Mouse (Mus musculus): ENCODE measurements around the gene Fam151b.

Gene Fam151b

DNA sequence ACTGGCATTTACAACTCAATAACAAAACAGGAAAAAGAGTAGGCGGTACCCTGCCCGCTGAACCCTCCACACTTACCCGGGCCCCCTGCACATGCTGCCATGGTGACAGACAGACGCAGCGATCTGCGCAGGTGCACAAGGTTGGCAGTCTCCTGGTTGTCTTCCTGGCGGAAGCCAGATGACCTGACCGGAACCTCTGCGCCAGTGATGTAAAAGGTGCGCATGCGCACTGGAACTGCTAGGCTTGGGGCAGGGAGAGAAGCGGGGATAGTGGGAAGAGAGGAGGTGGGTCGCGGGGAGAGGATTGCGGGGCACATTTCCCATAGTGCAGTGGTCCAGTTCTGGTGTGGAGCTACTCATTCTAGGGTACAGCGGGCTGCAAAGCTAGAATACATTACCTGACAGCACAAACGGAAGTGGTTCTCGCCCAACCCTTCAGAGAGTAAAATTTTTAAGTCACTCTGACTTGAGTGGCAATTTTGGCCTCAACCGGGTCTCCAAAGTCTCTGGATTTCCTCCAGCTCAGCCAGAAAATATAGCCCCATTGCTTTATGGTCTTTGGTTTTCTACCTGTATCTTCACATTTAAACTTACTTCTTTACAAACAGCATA, at the start of gene Fam151b:
Gene Fam151b, minus strand, starts transcription at position 164 of the 612 bp plus-strand sequence.
- no peak for DNase-seq (ENCODE audit: extremely low read depth, insufficient read length, low spot score)

DNA sequence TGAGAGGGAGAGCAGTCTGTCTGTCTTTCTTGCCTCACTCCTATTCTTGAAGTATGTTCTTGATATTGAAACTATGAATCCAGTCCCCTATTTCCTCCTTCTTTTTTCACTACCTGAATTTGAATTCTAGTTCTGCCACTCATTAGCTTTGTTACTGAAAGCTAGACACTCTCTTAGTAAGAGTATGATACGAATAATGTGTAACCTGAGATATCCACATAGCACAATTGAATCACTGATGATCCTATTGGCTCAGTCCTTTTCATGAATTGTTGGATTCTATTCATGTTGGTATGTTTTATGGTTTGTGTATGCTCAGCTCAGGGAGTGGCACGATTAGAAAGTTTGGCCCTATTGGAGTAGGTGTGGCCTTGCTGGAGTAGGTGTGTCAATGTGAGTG, 48.4 kb upstream of the Fam151b start:
- DNase-seq (ENCODE audit: extremely low read depth, insufficient read length, low spot score): no peak

DNA sequence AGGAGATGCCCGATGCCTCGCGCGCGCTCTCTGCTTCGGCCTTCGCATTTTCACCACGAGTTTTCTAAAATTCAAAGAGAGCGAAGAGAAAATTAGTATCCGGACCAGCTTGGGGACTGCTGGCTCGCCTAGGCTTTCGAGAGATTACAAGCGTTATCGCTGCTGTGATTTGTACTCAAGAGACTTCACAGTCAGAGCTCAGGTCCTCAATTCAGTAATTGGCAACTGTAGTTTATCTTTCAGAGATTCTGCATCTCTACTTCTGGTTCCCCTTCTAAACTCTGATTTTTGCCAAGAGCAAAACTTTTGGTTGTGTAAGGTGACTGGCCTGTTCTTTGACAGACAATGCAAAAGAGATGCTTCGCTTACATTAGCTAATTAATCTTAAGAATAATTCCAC, 47.4 kb upstream of the Fam151b start:
- no peak for DNase-seq (ENCODE audit: extremely low read depth, insufficient read length, low spot score)

DNA sequence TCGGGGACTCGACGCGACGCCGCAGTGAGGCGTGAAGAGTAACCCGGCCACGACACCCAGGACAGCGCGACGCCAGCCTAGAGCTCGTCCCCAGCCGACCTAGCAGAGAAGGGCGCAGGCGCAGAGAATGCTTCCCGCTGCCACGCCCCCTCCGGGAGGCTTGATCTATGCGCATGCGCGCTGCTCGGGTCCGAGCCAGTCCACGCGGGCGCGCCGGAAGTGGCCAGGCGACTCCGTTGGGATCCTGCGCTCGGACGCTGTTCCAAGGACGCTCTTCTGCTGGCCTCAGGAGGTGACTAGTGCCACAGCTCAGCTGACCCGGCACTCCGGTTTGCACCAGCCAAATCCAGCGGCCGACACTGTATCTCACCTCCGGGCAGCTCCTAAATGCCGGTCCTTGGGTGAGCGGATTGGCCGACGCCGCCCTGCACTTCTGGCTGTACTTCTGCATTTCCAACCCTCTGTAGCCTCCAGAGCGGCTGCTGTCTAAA, 47.0 kb upstream of the Fam151b start, which contains the start of gene Zfyve16:
Gene Zfyve16, minus strand, starts transcription at position 148 of the 491 bp plus-strand sequence.
- DNase-seq (ENCODE audit: extremely low read depth, insufficient read length, low spot score): peak; percentile 97

DNA sequence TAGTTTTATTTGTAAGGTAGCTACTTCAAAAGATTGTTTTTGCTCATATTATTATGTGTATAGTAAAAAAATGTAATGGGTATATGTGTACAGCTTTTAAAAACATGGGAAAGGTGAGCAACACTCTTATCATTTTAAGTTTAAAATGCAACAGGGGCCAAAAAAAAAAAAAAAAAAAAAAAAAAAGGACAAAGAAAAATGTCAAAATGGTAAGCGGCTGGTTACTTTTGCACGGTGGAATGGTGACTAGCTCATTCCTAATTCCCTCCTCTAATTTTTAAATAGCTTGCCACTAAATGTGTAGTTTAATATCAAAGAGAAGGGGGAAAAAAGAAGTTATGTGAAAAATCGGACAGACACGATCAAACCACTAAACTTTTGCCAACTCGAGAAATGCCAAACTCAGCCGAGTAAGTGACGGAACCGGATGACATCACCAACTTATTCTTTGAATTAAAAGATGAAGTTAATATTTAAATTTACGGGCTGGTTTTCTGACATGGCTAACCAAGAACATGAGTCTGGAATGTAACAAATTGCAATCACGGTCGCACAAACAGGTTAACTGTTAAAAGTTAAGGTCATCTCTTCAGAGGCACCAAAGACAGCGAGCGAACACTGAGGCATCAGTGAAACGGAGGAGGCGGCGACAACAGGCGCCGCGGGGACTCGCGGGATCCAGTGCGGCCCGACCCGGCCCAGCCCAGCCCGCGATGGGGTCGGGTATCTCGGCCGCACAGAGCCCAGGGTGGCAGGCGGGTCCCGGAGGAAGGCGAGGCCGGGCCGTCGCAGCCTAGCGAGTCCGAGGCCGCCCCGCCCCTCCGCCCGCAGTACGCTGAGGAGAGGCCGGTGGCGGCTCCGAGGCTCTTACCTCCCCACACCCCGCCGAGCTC, 46.3 kb upstream of the Fam151b start:
- no peak for DNase-seq (ENCODE audit: extremely low read depth, insufficient read length, low spot score)

DNA sequence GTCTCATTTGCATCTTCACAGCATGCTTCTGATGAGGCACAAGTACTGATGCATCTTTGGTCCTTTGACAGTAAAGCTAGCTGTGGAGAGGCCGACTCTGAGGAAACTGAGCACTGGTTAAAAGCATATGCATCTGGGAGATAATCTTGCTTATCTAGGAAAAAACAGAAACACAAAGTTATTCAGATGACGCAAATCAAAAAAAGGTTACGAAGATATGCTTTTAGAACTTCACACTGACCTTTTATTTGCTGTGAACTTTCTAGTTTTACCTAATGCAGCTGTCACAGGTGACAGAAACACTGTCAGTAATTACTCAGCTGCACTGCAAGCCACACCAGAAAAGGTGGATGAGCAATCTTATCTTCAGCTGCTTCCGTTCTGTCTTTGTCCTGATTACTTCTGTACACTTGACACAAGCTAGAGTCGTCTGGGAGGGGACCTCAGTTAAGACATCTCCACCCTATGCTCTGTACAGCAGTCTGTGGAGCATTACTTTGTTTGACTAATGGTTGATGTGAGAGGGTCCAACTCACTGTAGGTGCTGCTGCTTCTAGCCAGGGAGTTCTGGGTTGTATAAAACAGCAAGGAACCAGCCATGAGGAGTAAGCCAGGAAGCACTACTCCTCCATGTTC, 39.5 kb upstream of the Fam151b start:
- no peak for DNase-seq (ENCODE audit: extremely low read depth, insufficient read length, low spot score)

DNA sequence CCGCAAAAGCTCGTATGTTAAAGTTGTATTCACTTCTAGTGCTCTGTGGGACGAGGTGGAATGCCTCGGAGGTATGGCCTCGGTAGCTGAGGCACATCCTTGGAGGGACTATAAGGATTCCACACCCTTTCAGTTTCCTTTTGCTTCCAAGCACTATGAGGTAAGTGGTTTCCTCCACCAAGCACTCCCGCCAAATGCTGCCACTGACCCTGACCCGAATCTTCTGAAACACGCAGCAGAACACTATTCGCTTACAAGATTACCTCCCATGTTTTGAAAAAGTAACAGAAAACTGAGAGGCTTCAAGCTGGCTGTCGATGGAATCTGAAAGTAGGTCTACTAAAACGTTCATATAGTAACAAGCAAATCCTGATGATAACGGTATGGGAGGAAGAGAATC, 21.1 kb upstream of the Fam151b start:
- DNase-seq (ENCODE audit: extremely low read depth, insufficient read length, low spot score): no peak

DNA sequence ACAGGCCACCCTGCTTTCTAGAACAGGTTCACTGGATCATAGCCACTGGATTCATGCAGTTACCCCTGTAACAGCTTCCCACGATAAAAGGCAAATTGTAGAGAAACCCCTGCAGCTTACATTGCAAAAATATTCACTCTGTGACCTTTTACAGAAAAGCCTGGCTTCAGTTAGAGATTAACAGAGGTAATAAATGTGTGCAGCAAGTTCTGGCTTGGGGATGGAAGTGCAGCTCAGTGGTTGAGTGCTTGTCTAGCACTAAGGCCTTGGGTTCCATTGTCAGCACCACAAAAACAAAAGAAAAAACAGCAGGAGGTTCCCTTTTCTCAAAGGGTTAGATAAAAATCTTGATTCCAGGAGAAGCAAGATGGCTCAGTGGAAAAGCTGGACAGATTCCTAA, 8.1 kb upstream of the Fam151b start:
- DNase-seq (ENCODE audit: extremely low read depth, insufficient read length, low spot score): no peak

DNA sequence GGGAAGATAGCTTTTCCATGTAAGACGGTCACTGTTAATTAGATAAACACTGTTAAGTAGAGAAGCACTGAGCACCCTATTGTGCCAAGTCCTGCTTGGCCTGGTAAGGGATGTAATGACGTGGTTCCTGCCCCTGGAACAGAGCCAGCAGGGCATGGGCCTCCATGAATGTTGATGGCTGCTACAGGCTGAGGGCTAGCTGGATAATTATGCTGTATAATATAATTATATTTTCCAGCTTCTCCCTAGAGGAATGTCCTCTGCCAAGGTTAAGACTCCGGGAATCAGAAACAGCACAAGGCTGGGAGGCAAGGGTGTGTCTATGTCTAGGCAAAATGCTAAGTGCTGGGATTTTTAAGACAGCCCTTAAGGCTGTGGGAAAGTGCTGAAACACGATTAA, 7.0 kb upstream of the Fam151b start:
- DNase-seq (ENCODE audit: extremely low read depth, insufficient read length, low spot score): no peak

DNA sequence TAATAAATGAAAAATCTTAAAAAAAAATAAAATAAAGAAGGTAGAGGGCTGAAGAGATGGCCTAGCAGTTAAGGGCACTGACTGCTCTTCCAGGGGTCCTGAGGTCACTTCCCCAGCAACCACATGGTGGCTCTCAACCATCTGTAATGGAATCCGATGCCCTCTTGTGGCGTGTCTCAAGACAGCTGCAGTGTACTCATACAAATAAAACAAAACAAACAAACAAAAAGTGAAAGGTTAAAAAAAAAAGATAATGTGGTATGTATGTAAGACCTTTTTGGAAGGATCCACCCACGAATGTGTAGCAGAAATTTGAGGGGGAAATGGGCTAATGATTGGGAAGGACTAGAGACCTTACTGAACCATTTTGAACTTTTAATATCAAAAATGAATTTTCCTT, 467 bp downstream of the Fam151b start:
- DNase-seq (ENCODE audit: extremely low read depth, insufficient read length, low spot score): peak; percentile 3

DNA sequence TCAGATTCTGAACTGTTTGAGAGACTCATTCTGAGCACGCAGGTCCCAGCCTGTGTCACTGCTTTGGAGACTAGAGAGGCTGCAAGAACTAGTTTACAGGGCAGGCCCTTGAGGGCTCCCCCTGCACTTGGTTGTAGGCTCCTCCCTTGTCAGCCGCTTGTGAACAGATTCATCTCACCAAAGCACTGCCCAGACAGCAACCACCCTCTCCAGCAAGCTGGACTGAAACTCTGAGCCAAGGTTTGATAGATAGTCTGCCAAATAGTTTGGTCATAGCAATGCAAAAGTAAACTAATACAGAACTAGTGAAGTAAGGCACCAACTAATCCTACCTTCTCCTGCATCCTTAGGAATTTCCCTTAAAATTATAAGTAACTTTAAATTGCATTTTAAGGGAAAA, 13.7 kb downstream of the Fam151b start:
- no peak for DNase-seq (ENCODE audit: extremely low read depth, insufficient read length, low spot score)

DNA sequence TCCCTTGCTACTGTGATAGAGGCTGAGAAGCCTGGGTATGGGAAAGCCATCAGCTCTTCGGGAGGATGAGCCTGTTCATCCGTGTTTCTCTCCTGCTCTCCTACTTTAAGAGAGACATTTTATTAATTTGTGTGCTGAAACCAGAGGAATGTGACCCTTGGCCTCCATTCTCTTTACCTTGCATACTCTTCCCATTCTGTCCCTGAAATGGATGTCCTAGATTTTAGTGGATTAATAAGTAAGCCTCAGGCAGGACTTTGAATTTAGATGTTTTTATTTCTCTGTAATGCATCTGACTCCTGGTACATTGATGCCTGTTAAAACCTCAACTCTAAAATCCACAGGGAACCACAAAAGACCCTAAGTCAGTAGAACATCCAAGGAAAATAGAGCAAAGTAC, 14.4 kb downstream of the Fam151b start:
- DNase-seq (ENCODE audit: extremely low read depth, insufficient read length, low spot score): no peak

DNA sequence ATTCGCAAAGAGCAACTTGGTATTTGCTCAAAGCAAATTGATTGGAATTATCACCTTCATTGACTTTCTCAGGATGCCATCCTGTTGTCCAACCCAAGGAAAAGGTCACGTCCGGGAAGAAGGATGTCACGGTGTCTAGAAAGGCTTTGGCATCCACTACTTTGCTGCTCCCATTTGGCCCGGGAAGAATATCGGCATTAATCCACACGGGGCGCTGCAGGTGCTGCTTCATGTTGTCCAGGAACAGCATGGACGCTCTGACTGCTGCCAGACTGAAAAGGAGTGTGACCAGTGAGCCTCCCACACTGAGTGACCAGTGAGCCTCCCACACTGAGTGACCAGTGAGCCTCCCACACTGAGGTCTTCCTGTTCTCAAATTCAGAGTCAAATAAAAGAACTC, 15.9 kb downstream of the Fam151b start:
- no peak for DNase-seq (ENCODE audit: extremely low read depth, insufficient read length, low spot score)

DNA sequence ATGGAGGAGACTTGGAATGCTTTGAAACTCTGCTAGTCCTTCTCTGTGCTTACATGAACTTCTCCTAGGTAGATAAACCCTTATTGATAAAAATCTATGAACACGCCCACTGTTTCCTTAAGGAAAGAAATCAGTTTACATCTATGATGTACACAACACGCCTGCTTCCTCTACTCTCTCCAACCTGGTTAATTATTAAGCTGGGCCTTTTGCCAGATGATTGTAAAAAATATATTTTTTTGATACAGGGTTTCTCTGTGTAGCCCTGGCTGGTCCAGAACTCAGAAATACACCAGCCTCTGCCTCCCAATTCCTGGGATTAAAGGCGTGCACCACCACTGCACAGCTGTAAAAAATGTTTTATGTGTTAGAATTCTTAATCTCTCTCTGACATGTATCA, 19.1 kb downstream of the Fam151b start:
- DNase-seq (ENCODE audit: extremely low read depth, insufficient read length, low spot score): no peak

DNA sequence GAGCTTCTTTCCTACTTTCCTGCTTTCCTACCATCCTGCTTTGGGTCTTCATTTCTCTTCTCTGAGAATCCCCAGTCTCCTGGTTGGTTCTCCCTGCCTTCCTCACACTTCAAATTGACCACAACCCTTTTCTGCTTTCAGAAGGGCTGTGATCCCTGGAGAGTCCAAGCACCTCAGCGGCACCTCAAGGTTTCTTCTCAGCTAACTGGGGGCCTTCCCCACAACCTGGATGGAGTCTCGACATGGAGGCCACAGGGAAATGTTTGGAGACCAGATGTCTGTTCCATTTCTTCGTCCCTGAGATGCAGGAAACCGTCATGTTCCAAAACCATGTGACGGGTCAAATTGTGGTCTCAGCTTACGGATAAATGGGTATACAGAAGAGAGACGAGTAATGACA, 36.9 kb downstream of the Fam151b start:
- DNase-seq (ENCODE audit: extremely low read depth, insufficient read length, low spot score): no peak

DNA sequence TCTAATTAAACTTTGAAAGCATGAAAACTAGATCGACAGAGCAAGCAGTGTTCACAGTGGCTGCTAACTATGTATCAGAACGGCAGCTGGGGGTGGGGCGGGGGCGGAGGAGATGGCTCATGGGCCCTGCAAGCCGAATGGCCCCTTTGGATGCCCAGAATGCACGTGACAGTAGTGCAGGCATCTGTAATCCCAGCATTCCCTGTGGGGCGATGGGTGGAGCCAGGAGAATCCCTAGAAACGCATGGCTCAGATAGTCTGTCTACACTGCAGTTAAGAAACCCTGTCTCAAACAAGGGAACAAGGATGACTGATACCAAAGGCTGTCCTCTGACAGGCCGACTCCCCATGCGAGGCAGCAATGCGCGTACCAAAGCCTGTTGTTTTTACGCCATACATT, 43.5 kb downstream of the Fam151b start:
- no peak for DNase-seq (ENCODE audit: extremely low read depth, insufficient read length, low spot score)

DNA sequence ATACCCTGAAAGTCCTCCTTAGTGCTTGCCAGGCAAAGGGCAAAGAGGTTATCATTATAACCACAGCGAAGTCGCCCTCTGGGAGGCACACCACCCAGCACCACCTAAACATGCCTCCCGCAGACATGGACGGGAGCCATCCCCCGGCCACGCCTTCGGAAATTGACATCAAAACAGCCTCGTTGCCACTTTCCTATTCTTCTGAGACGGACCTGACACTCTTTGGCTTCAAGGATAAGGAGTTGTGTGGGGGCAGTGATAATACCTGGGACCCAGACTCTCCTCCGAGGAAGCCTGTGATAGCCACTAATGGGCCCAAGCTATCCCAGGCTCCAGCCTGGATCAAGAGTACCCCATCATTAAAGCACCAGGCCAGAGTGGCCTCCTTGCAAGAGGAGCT, 45.2 kb downstream of the Fam151b start:
- DNase-seq (ENCODE audit: extremely low read depth, insufficient read length, low spot score): no peak

DNA sequence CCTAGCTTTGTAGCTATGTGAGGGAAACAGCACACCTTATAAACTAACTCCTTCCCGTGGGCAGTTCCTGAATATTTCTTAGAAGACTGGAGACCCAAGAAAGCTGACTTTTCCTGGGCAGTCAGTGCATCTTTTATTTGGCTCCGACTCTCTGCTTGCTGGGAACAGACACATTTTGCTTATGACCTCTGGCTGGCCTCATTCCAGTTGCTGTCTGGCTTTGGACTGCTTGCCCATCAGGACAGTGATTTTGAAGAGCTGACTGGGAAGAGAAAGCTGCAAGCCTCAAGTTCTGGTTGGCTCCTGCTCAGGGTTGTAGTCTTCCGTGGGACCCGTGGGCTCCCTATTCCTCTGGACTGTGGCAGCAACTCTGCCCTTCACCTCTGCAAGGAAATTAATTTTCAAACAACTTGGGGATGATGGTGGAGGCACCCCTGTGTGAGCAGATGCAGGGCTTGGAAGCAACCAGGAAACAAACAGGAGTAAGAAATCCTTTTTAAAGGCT, 56.4 kb downstream of the Fam151b start:
- DNase-seq (ENCODE audit: extremely low read depth, insufficient read length, low spot score): no peak

DNA sequence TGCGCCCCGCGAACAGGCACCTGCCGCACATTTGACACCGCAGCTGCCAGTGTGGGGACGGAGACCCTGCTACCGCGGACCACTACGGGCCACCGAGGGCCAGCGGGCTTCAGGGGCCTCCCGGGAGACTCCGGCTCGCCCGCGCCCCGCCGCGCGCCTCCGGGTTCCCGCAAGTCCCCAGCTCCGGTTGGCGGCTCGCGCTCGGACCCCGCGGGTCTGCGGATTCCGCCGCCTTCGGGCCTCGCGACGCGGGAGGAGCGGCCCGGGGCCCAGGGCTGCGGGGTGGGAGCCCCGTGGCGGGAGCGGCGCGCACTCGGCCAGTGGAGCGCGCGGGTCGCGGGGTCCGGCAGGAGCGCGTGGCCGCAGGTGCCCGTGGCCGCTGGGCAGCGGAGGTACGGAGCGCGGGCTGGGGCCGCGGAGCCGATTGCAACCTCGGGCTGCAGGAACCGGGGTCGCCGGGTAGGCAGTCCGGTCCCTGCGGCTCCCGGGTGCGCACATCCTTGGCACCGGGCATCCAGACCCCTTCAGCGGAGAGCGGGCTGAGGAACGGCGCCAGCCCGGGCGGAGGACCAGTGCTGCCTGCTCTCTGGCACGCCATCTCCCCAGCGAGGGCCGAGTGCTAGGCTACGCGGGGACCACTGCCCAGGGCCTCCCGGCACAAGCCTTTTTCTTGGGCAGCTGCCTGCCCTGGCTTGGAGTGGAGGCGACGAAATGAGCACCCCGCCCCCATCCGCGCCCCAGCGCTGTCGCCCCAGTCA, 57.3 kb downstream of the Fam151b start:
- DNase-seq (ENCODE audit: extremely low read depth, insufficient read length, low spot score): no peak

DNA sequence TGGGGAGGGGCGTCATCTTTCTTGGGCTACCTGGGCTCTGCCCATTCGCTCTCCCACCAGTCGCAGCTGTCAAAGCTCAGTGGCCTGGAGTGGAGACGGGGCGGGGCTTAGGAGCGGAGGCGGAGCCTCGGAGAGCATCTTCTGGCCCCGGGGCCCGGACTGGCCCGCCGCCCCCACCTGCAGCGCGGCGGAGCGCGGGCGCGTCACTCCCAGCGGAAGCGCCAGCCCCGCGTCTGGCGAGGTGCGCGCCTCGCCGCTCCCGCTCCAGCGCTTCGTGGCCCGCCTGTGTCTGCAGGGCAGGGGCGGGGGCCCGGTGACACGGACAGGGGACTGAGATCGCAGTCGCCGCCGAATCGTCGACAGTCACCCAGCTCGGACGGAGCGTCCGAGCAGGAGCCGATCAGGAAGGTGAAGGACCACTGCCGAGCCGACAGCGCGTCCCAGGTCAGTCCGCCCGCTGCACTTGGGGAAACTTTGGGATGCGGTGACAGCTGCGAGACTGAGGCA, 58.0 kb downstream of the Fam151b start, which contains the start of gene Ankrd34b:
Gene Ankrd34b, plus strand, starts transcription at position 139 of the 507 bp plus-strand sequence.
- no peak for DNase-seq (ENCODE audit: extremely low read depth, insufficient read length, low spot score)
